Mouse (Mus musculus) fat pad, adult 2 months (tissue): ENCODE data around the gene Dpp10.

Experiments used
- DNase-seq: peaks from one replicate; pipeline ENCODE4 v3.0.0-alpha.2; 2011; ENCODE audit warnings: low read depth, low spot score; ENCODE audit errors: extremely low read depth

Gene Dpp10

GRCm38 (mm10) chr1:124044925-124045640 lies at the start of gene Dpp10:
TSS of gene Dpp10 (minus strand) at chr1:124045559.
- DNase-seq: no peak

DNA sequence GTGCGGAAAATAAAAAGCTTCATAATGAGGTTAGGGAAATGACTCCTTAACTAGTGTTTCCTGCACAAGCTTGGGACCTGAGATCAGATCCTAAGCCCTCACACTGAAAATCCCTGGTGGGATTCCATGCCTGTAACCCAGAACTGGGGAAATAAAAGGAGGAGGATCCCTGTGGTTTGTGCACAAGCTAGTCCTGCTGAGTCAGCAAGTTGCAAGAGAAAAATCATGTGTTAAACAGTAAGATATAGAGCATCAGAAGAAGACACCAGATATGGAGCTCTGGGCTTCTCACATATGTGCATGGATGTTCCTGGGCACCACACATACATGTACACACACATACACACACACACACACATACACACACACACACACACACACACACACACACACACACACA lies 3.2 kb upstream of the Dpp10 start:
- no peak for DNase-seq

- DNase-seq: no peak
Measured at GRCm38 (mm10) chr1:124045761-124046300, 472 bp upstream of the Dpp10 start.

GRCm38 (mm10) chr1:124044161-124044560 lies 1.2 kb downstream of the Dpp10 start:
- no peak for DNase-seq

- DNase-seq: no peak
Measured at GRCm38 (mm10) chr1:124043421-124043820, 1.9 kb downstream of the Dpp10 start.

- no peak for DNase-seq
Measured at GRCm38 (mm10) chr1:124041559-124041958, 3.8 kb downstream of the Dpp10 start.

- DNase-seq: no peak
Measured at GRCm38 (mm10) chr1:124035306-124035990, 9.9 kb downstream of the Dpp10 start.

- DNase-seq: no peak
Measured at GRCm38 (mm10) chr1:124032677-124033076, 12.7 kb downstream of the Dpp10 start.

DNA sequence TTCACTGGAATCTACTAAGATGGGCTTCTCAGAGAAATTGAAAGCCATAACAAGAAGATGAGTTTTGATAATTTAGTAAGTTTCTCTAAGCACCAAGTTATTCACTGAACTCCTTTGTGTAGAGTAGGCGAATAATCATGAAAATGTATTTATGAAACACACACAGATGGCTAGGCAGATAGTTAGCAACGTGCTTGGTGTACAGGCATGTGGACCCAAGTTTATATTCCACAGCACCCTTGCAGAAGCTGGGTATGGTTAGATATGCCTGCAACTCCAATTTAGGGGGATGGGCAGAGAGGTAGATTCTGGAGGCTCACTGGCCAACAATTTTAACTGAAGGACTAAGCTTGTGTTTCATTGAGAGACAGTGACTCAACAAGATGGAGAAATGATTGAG lies 13.4 kb downstream of the Dpp10 start:
- no peak for DNase-seq

GRCm38 (mm10) chr1:124002797-124003196 lies 42.6 kb downstream of the Dpp10 start:
- DNase-seq: no peak

DNA sequence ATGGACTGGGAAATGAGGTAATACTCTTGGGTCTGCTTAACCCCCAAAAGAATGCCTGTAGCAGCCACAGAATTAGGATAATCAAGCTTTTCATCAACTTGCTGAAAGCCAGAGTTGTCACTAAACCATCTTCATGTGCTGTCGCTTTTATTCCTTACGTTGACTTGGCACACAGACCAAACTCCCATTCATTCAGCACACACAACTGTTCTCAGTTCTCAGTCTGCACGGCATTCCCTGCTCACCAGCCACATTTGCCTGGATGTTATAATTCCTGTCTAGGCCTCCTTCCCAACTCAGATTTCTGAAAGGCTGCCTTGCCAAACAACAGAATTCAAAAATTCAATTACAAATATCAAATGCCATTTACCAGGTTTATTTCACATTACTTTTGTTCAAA lies 49.6 kb downstream of the Dpp10 start:
- DNase-seq: no peak

DNA sequence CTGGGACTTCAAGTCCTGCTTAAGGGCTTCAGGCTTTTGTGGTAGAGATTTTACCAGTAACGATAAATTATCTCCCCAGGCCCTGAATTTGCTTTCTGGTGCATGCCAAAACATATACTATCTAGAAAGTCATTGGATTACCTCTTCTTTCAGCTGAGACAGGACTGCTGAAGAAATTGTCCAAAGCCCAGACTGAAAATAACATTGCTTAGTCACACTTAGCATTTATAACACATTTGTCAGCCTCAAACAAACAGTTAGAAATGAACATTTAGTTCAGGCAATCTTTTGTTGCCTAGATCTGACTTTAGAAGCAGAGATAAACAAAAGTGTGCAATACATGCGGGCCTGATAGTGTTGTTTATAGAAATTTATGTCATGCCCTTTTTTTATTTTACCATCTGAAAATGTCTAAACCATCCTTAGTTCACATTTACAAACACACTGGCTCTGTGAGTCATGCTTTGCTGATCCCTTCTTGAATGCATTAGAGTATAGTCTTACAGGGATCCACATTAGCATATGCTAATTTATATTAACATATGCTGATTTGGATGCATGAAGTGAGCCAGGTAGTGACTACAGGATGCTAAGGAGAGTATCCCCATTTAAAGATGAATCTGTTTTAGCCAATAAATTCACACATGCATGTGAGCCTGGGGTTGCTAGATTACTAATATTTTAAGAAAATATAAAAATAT lies 59.9 kb downstream of the Dpp10 start:
- DNase-seq: no peak

- DNase-seq: no peak
Measured at GRCm38 (mm10) chr1:123978597-123978996, 66.8 kb downstream of the Dpp10 start.

- no peak for DNase-seq
Measured at GRCm38 (mm10) chr1:123974621-123975020, 70.7 kb downstream of the Dpp10 start.

DNA sequence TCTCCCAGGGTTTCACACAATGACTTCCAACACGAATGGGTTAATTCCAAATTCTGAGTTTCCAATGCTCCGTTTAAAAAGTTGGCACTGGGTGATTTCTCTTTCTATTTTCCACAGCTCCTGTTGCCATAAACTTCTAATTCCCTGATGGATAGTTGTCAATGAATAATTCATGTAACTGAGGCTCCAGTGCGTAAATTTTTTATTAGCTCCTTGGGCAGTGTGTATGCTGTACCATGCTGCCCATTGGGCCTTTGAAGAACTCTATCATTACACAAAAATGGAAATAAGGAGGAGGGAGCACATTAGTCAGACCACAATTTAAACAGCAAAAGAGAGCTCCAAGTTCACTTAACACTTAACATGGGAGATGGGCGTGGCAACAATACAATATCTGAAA lies 99.2 kb downstream of the Dpp10 start:
- DNase-seq: no peak

- no peak for DNase-seq
Measured at GRCm38 (mm10) chr1:123940826-123941225, 104.5 kb downstream of the Dpp10 start.

DNA sequence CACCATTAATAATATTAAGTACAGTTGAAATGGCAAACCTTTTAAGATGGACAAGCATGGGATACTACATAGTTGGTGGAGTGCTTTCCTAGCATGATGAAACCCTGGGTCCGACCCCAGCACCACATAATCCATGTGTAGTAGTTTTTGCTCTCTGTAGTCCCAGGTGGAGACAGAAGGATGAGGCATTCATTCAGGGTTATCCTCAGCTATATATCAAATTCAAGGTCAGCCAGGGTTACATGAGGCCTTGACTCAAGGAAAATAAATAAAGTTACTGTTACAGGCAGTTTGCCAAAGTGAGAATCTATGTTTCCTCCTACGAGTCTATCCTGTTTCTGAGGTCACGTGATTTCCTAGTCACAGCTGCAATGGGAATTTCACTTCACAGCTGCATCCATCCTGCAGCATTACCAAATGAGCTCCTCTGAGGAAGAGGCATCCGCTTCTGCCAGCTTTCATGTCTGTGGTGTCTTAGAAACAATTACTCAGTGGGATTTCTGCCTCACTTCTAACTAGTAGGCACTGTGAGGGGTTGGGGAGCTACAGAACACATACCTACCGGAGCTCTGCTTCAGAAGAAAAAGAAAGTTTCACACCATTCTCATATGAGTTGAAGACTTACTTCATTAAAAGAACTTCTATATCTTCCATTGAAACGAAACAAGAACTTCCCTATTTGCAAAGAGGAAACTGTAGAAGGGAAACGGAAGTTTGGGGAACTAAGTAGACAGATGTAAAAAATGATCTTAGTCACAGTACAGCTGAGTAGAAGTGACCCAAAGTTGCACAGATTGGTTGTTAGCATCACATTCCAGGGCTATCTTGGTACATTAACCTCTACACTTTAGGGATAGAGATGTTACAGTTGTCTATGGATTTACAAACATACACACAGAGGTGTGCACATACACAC lies 111.3 kb downstream of the Dpp10 start:
- DNase-seq: no peak

DNA sequence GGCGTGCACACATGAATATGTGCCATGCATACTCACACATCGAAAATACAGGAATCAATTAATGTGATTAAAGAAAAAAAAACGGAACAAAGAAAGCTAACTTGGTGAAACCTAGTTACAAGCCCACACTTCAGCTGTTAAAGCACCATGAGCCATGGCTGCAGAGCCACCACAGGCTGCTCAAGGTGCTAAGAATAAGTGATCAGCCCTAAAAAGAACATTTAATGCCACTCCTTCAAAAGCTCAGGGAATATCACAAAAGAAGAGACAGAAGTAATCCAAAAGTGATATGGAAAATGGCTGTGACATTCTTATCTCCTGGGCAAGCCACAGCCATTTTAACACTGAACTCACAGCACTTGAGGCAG lies 117.4 kb downstream of the Dpp10 start:
- DNase-seq: no peak

GRCm38 (mm10) chr1:123927278-123928002 lies 117.9 kb downstream of the Dpp10 start:
- DNase-seq: no peak

DNA sequence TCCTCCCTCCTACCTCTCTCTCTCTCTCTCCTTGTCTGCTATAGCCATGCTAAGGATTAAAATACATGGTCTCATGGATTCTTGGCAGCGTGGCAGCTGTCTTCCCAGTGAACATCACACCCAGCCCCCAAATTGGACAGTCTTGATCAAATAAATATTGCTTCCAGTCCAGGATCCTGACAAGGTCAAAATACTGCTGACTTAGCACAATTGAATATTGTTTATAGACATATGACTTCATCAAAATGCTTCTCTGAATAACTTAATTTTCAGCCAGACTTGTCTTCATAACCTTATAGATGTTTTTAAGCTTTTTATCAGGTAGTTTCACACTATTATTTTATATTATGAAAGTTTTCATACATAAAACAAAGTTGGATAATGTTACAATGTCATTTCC lies 120.5 kb downstream of the Dpp10 start:
- no peak for DNase-seq
